Mouse (Mus musculus): ENCODE data around the gene Slc39a7. TPM values are rescaled to one million over a fixed set of nuclear protein-coding genes. Genes with fewer than 3 reads are reported as not detected.
"Not testable (repeated sequence)": the region's sequence is repeated elsewhere in the genome, so short reads cannot be mapped to it uniquely, and the experiment has no call there.

Gene Slc39a7
- polyA plus RNA-seq, 1 experiment from 2014 or later, result 156 TPM

- Histone ChIP-seq H3K36me3 (peaks cover 20% of the 10 kb centered on the region), H3K27ac (replicated peaks) (no peak overlapping the region), H3K4me3 (no peak overlapping the region), H3K4me1 (peaks cover 37% of the 10 kb centered on the region), H3K27me3 (no peaks in the 10 kb centered on the region), H3K4me2 (replicated peaks) (no peak overlapping the region), H3K9me3 (no peaks in the 10 kb centered on the region), H3K9ac (replicated peaks) (no peak overlapping the region)
- no peak for ATAC-seq (replicated peaks)
- 92% methylated on average over 14 of the region's 14 CpGs for WGBS
Measured at GRCm38 (mm10) chr17:34022414-34022783, 9.1 kb downstream of the Slc39a7 start.

DNA sequence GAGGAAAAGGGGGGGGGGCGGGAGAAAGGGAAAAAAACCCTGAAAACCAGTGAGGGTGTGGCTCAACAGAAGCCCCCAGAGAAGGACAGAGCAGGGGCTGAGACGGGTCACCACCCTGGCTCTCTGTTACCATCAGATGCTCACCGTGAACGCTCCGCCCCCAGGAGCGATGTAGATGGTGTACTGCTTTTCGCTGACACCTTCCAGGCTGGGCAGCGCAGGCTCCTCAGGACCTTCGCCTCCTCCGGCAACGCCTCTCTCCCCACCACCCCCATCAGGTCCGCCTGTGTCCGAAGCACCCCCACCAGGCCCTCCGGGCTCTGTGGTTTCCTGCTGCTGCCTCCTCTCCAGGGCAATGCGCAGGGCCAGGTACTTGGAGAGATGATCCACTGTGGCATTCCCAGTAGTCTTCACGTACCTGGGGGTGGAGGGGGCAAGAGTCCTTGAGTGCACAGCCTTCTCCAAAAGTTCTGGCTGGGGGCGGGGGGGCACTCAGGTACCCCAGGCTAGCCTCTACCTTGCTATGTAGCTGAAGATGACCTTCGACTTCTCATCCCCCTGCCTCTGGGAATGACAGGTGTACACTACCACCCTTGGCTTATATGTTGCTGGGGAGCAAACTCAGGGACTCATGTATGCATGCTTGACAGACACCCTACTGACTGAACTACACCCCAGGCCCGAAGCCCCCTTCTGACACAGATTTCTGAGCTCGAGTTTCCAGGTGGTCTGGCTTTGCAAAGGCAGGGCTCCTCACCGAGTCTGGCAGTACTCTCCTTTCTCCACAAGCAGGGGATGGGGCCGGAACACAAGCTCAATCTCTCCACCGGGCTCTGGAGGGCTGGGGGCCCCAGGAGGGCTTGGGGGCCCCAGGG, 9.7 kb downstream of the Slc39a7 start:
- no peak for ATAC-seq (replicated peaks)
- 96% methylated on average over 23 of the region's 23 CpGs for WGBS

DNA sequence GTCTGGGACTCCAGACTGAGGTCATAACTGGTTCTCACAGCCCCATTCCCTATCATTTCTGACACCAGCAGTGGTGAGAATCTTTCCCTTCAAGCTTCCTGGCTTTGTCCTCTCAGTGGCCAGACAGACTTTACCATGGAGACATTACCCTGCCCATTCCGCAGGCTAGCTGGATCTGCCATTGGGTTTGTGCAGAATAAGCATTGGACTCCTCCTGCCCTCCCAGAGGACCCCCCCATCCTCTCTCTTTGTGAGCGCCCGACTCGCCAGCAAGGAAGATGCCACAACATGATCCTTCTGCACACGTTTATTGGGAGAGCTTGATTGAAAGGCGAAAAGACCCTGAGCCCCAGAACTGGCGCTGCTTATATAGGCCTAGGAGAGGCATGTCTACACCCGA, 18.0 kb downstream of the Slc39a7 start:
- H3K36me3 ChIP-seq, result no peaks in the 10 kb centered on the region
- no peak overlapping the region for H3K9ac ChIP-seq (replicated peaks)
- no peak overlapping the region for H3K4me3 ChIP-seq
- no peak for ATAC-seq (replicated peaks)
- no peaks in the 10 kb centered on the region for H3K9me3 ChIP-seq
- 94% methylated on average over 8 of the region's 8 CpGs for WGBS
- no peak overlapping the region for H3K27ac ChIP-seq (replicated peaks)
- no peak overlapping the region for H3K4me2 ChIP-seq (replicated peaks)
- H3K4me1 ChIP-seq, result no peaks in the 10 kb centered on the region
- no peaks in the 10 kb centered on the region for H3K27me3 ChIP-seq

More for the DNA sequence above, 9.7 kb downstream of the Slc39a7 start:
- no peak overlapping the region for H3K4me3 ChIP-seq
- no peak overlapping the region for H3K9ac ChIP-seq (replicated peaks)
- no peak overlapping the region for H3K27ac ChIP-seq (replicated peaks)
- peaks cover 20% of the 10 kb centered on the region for H3K36me3 ChIP-seq
- H3K4me1 ChIP-seq, result peaks cover 31% of the 10 kb centered on the region
- H3K4me2 ChIP-seq (replicated peaks), result no peak overlapping the region
- H3K27me3 ChIP-seq, result no peaks in the 10 kb centered on the region
- H3K9me3 ChIP-seq, result no peaks in the 10 kb centered on the region

DNA sequence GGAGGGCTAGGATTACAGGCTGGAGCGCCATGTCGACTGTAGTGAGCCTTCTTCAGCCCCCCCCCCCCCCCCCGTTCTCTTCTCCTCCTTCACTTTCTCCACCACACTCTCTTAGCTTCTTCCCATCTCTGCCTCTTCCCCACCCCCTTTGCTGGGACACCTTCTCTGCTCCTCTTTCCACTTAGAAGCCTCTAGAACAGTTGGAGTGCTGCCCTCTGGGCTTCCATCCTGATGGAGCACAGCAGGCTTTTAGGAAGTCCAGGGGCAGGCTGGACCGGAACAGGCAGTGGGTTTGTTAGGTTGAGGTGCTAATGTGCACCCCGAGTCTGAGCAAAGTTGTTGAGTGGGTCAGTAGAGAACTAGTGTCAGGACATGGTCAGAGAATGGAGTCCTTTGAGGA, 21.3 kb downstream of the Slc39a7 start:
- H3K9ac ChIP-seq (replicated peaks), result no peak overlapping the region
- no peak overlapping the region for H3K4me3 ChIP-seq
- 89% methylated on average over 5 of the region's 5 CpGs for WGBS
- no peaks in the 10 kb centered on the region for H3K36me3 ChIP-seq
- no peaks in the 10 kb centered on the region for H3K4me1 ChIP-seq
- H3K4me2 ChIP-seq (replicated peaks), result no peak overlapping the region
- no peaks in the 10 kb centered on the region for H3K9me3 ChIP-seq
- no peaks in the 10 kb centered on the region for H3K27me3 ChIP-seq
- no peak overlapping the region for H3K27ac ChIP-seq (replicated peaks)
- ATAC-seq (replicated peaks), result no peak

GRCm38 (mm10) chr17:34006570-34006969, 24.9 kb downstream of the Slc39a7 start:
- H3K9ac ChIP-seq (replicated peaks), result no peak overlapping the region
- no peak overlapping the region for H3K4me2 ChIP-seq (replicated peaks)
- no peak for ATAC-seq (replicated peaks)
- peaks cover 2% of the 10 kb centered on the region; the same call in 1 of the 2 replicates for H3K27me3 ChIP-seq
- 55% methylated on average over 2 of the region's 2 CpGs for whole genome bisulfite sequencing
- no peaks in the 10 kb centered on the region for H3K9me3 ChIP-seq
- H3K27ac ChIP-seq (replicated peaks), result no peak overlapping the region
- no peaks in the 10 kb centered on the region for H3K36me3 ChIP-seq
- no peaks in the 10 kb centered on the region for H3K4me1 ChIP-seq
- no peak overlapping the region for H3K4me3 ChIP-seq

DNA sequence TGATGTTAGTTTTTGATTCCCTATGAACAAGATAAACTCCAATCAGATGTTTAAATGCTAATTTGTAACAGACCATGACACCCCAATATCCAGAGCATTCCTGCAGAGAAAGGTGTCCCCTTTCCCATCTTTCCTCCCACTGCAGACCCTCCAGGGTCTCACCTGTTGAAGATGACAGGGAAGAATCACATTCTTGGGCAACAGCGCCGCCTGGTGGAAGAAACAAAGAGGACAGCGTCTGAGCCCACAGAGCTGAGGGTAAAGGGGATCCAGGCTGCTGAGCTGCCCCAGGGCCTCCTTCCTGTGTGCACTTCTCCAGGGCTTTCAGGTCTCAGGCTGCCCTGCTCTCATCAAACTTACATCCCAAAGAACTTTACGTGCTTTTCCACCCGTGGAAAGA, 28.1 kb downstream of the Slc39a7 start:
- no peak overlapping the region for H3K4me3 ChIP-seq
- no peaks in the 10 kb centered on the region for H3K36me3 ChIP-seq
- no peak overlapping the region for H3K4me2 ChIP-seq (replicated peaks)
- no peak overlapping the region for H3K27ac ChIP-seq (replicated peaks)
- peaks cover 15% of the 10 kb centered on the region for H3K4me1 ChIP-seq
- H3K9me3 ChIP-seq, result no peaks in the 10 kb centered on the region
- no peak overlapping the region for H3K9ac ChIP-seq (replicated peaks)
- WGBS, result 4% methylated on average over 5 of the region's 5 CpGs
- ATAC-seq (replicated peaks), result no peak
- peaks cover 24% of the 10 kb centered on the region for H3K27me3 ChIP-seq

- Histone ChIP-seq H3K27me3 (peaks cover 24% of the 10 kb centered on the region), H3K4me1 (peaks cover 15% of the 10 kb centered on the region), H3K4me2 (replicated peaks) (peak overlapping the region; percentile 75; the same call in 1 of the 2 replicates)
- not testable (repeated sequence) for H3K9me3 ChIP-seq; H3K9ac ChIP-seq (replicated peaks); H3K36me3 ChIP-seq; ATAC-seq (replicated peaks); H3K27ac ChIP-seq (replicated peaks); H3K4me3 ChIP-seq
- WGBS, result 56% methylated on average over 2 of the region's 2 CpGs
Measured at GRCm38 (mm10) chr17:34000796-34001195, 30.7 kb downstream of the Slc39a7 start.

GRCm38 (mm10) chr17:34000150-34000537, 31.3 kb downstream of the Slc39a7 start, which contains the start of gene H2-K1:
TSS of gene H2-K1 (minus strand) at chr17:34000347.
- peak; percentile 63; the same call in 1 of the 2 replicates for ATAC-seq (replicated peaks)
- Histone ChIP-seq H3K27ac (replicated peaks) (no peak within 1 kb of the TSS), H3K9me3 (no peaks in the 10 kb centered on the region), H3K4me2 (replicated peaks) (peak within 1 kb of the TSS; percentile 75), H3K36me3 (no peaks in the 10 kb centered on the region), H3K4me3 (peak within 1 kb of the TSS; percentile 45), H3K4me1 (peaks cover 15% of the 10 kb centered on the region), H3K27me3 (peaks cover 24% of the 10 kb centered on the region), H3K9ac (replicated peaks) (peak within 1 kb of the TSS; percentile 47)
- WGBS, result under 1% methylated on average over 30 of the region's 30 CpGs

DNA sequence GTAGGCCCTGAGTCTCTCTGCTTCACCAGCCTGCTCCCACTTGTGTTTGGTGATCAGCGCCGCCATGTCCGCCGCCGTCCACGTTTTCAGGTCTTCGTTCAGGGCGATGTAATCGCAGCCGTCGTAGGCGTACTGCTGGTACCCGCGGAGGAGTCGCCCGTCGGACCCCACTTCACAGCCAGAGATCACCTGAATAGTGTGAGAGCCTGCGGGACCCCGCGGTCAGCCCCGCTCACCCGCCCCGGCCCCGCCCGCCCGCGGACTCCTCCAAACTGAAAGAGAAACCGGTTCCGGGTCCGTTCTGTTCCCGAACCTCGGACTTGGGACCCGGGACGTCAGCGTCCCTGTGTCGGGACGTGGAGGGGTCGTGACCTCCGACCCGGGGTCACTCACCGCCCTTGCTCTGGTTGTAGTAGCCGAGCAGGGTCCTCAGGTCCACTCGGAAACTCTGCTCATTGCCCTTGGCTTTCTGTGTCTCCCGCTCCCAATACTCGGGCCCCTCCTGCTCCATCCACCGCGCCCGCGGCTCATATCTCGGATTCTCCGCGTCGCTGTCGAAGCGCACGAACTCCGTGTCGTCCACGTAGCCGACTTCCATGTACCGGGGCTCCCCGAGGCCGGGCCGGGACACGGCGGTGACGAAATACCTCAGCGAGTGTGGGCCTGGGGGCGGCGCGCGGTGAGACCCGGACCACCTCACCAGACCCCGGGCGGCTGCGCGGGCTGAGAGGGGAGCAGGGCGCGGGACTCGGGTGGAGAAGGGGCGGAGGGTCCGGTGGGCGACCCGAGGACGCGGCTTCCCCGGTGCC, 31.9 kb downstream of the Slc39a7 start:
- peaks cover 24% of the 10 kb centered on the region for H3K27me3 ChIP-seq
- 2% methylated on average over 87 of the region's 87 CpGs for WGBS
- H3K9ac ChIP-seq (replicated peaks), result peak overlapping the region; percentile 47
- H3K27ac ChIP-seq (replicated peaks), result no peak overlapping the region
- H3K4me3 ChIP-seq, result peak overlapping the region; percentile 45
- no peaks in the 10 kb centered on the region for H3K36me3 ChIP-seq
- H3K9me3 ChIP-seq, result no peaks in the 10 kb centered on the region
- ATAC-seq (replicated peaks), result no peak
- H3K4me1 ChIP-seq, result peaks cover 15% of the 10 kb centered on the region
- peak overlapping the region; percentile 75 for H3K4me2 ChIP-seq (replicated peaks)

GRCm38 (mm10) chr17:33998697-33999096, 32.8 kb downstream of the Slc39a7 start:
- 66% methylated on average over 5 of the region's 5 CpGs for WGBS
- Histone ChIP-seq H3K4me1 (peaks cover 15% of the 10 kb centered on the region), H3K27me3 (peaks cover 24% of the 10 kb centered on the region)
- H3K9me3 ChIP-seq; ATAC-seq (replicated peaks); H3K4me3 ChIP-seq; H3K27ac ChIP-seq (replicated peaks); H3K9ac ChIP-seq (replicated peaks); H3K4me2 ChIP-seq (replicated peaks); H3K36me3 ChIP-seq: not testable (repeated sequence)

DNA sequence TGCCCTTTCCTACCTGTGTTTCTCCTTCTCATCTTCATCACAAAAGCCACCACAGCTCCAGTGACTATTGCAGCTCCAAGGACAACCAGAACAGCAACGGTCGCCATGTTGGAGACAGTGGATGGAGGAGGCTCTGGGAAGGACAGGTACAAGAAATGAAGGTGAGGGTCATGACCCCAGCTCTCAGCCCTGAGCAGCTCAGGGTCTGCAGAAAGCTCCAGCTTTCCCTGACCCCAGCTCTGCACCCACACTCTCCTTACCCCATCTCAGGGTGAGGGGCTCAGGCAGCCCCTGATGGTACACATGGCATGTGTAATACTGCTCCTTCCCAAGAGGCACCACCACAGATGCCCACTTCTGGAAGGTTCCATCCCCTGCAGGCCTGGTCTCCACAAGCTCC, 34.5 kb downstream of the Slc39a7 start:
- 96% methylated on average over 2 of the region's 2 CpGs for WGBS
- peaks cover 24% of the 10 kb centered on the region for H3K27me3 ChIP-seq
- peaks cover 15% of the 10 kb centered on the region for H3K4me1 ChIP-seq
- H3K4me3 ChIP-seq; H3K9me3 ChIP-seq; H3K4me2 ChIP-seq (replicated peaks); ATAC-seq (replicated peaks); H3K9ac ChIP-seq (replicated peaks); H3K27ac ChIP-seq (replicated peaks); H3K36me3 ChIP-seq: not testable (repeated sequence)

- Histone ChIP-seq H3K4me2 (replicated peaks) (no peak overlapping the region), H3K27me3 (peaks cover 19% of the 10 kb centered on the region), H3K9ac (replicated peaks) (no peak overlapping the region), H3K4me3 (no peak overlapping the region), H3K4me1 (peaks cover 15% of the 10 kb centered on the region), H3K9me3 (no peaks in the 10 kb centered on the region), H3K36me3 (no peaks in the 10 kb centered on the region), H3K27ac (replicated peaks) (no peak overlapping the region)
- no peak for ATAC-seq (replicated peaks)
- WGBS, result 72% methylated on average over 3 of the region's 3 CpGs
Measured at GRCm38 (mm10) chr17:33995651-33996050, 35.8 kb downstream of the Slc39a7 start.

Measured in forebrain, embryonic 15.5 days (tissue).